ENCODE assay signal across 16 mouse cellular contexts in genomic region chr7:28957286-28957685, GRCm38 (mm10). TPM values are rescaled to one million over a fixed set of nuclear protein-coding genes. Genes with fewer than 3 reads are reported as not detected.
DNase-seq lines count a peak whose midpoint lies in the region; ATAC-seq and TF ChIP-seq lines count a peak whose summit lies in the region.
"Had no signal": no experiment of that assay in that cellular context is flagged by ENCODE, and none has a peak within 500 bp of the region (broad histone marks: within the 10 kb centered on the region; RNA-seq: fewer than 3 reads in every experiment).

No protein-coding gene starts in this region.

- H3K4me3 ChIP-seq in heart, embryonic 11.5 days (ENCODE audit: low read depth, low read length), result peak overlapping the region; percentile 16; the same call in 1 of the 2 replicates
- no peak overlapping the region for H3K4me3 ChIP-seq in liver, embryonic 11.5 days (ENCODE audit: low read depth, low read length)
- H3K4me3 ChIP-seq in intestine, postnatal 0 days (ENCODE audit: low read depth, low read length), result no peak overlapping the region
- peak overlapping the region; percentile 56 for H3K4me3 ChIP-seq in myocyte
- H3K4me3 ChIP-seq: erythroblast, embryonic 14.5 days; kidney, embryonic 15.5 days had no signal

- ATAC-seq in heart, embryonic 11.5 days (replicated peaks; ENCODE audit: insufficient number of reproducible peaks, low FRiP score, low TSS enrichment), result no peak
- ATAC-seq in liver, embryonic 11.5 days (replicated peaks; ENCODE audit: low FRiP score), result no peak
- ATAC-seq in intestine, postnatal 0 days, result no peak
- ATAC-seq: forebrain, postnatal 0 days had no signal

- H3K4me1 ChIP-seq in heart, embryonic 11.5 days (ENCODE audit: control insufficient read depth, insufficient read depth, low read length), result peaks cover 60% of the 10 kb centered on the region
- peaks cover 82% of the 10 kb centered on the region for H3K4me1 ChIP-seq in liver, embryonic 11.5 days (replicated peaks; ENCODE audit: control insufficient read depth, insufficient read depth, low read length)
- peaks cover 30% of the 10 kb centered on the region for H3K4me1 ChIP-seq in intestine, postnatal 0 days (replicated peaks; ENCODE audit: control insufficient read depth, insufficient read depth, low read length)

- H3K9me3 ChIP-seq in heart, embryonic 11.5 days (replicated peaks; ENCODE audit: control insufficient read depth, low read length), result no peaks in the 10 kb centered on the region
- no peaks in the 10 kb centered on the region for H3K9me3 ChIP-seq in liver, embryonic 11.5 days (ENCODE audit: control insufficient read depth, low read length)
- no peaks in the 10 kb centered on the region for H3K9me3 ChIP-seq in intestine, postnatal 0 days (ENCODE audit: control insufficient read depth)
- H3K9me3 ChIP-seq: G1E; kidney, embryonic 15.5 days had no signal

- DNase-seq in heart, postnatal 36 days, result no peak
- peak; percentile 16 for DNase-seq in liver
- no peak for DNase-seq in liver, embryonic 11.5 days (ENCODE audit: low spot score)
- no peak for DNase-seq in cerebellum, postnatal 36 days
- DNase-seq in ovary, adult 18-20 months (ENCODE audit: low spot score), result no peak
- DNase-seq: cerebellum, adult 18-20 months; forebrain, postnatal 0 days; gastrocnemius, postnatal 25 days; thymus, adult 2 months had no signal

- intact Hi-C loops in heart, postnatal 36 days (cut with DNase I), result no loop called here

- no peak for TF ChIP-seq POLR2A in myocyte (IDR thresholded peaks at IDR 0.05; ENCODE audit: insufficient read length, low read depth)

- 65% methylated on average over 6 of the region's 6 CpGs for WGBS in heart, embryonic 11.5 days (ENCODE audit: insufficient replicate concordance)
- 81% methylated on average over 6 of the region's 6 CpGs for WGBS in liver, embryonic 11.5 days
- 50% methylated on average over 6 of the region's 6 CpGs for whole genome bisulfite sequencing in intestine, postnatal 0 days

- peak overlapping the region; percentile 37; the same call in 1 of the 2 replicates for H3K27ac ChIP-seq in heart, embryonic 11.5 days (ENCODE audit: low read depth, low read length)
- H3K27ac ChIP-seq in liver, embryonic 11.5 days (ENCODE audit: low read depth, low read length), result no peak overlapping the region
- H3K27ac ChIP-seq in intestine, postnatal 0 days (ENCODE audit: low read depth, low read length), result peak overlapping the region; percentile 21
- H3K27ac ChIP-seq: hindbrain, embryonic 14.5 days; kidney, embryonic 15.5 days had no signal

- H3K36me3 ChIP-seq in heart, embryonic 11.5 days (ENCODE audit: control insufficient read depth, insufficient read depth, low read length), result no peaks in the 10 kb centered on the region; the same call in 1 of the 2 replicates
- peaks cover 6% of the 10 kb centered on the region; the same call in 1 of the 2 replicates for H3K36me3 ChIP-seq in liver, embryonic 11.5 days (ENCODE audit: control insufficient read depth, insufficient read depth, low read length)
- no peaks in the 10 kb centered on the region; the same call in 1 of the 2 replicates for H3K36me3 ChIP-seq in intestine, postnatal 0 days (ENCODE audit: control insufficient read depth, insufficient read depth)
- H3K36me3 ChIP-seq in myocyte (ENCODE audit: control insufficient read depth, insufficient read depth), result no peaks in the 10 kb centered on the region

- no peaks in the 10 kb centered on the region for H3K27me3 ChIP-seq in heart, embryonic 11.5 days (ENCODE audit: control insufficient read depth, insufficient read depth, low read length)
- H3K27me3 ChIP-seq in liver, embryonic 11.5 days (replicated peaks; ENCODE audit: control insufficient read depth, insufficient read depth, low read length), result no peaks in the 10 kb centered on the region
- no peaks in the 10 kb centered on the region for H3K27me3 ChIP-seq in intestine, postnatal 0 days (replicated peaks; ENCODE audit: control insufficient read depth, insufficient read depth, low read length)
- H3K27me3 ChIP-seq in myocyte (ENCODE audit: control insufficient read depth, insufficient read depth, insufficient read length), result no peaks in the 10 kb centered on the region
- H3K27me3 ChIP-seq: kidney, embryonic 15.5 days had no signal

- H3K79me2 ChIP-seq in myocyte (ENCODE audit: control insufficient read depth, insufficient read depth), result peaks cover 86% of the 10 kb centered on the region

- H3K9ac ChIP-seq in heart, embryonic 11.5 days (ENCODE audit: low read depth, low read length), result no peak overlapping the region
- H3K9ac ChIP-seq in liver, embryonic 11.5 days (ENCODE audit: low read depth, low read length), result no peak overlapping the region
- no peak overlapping the region for H3K9ac ChIP-seq in intestine, postnatal 0 days (ENCODE audit: low read depth, low read length)
- H3K9ac ChIP-seq: forebrain, postnatal 0 days; hindbrain, embryonic 14.5 days; kidney, embryonic 15.5 days had no signal

- H3K4me2 ChIP-seq in heart, embryonic 11.5 days, result peak overlapping the region; percentile 23; the same call in 1 of the 2 replicates
- no peak overlapping the region for H3K4me2 ChIP-seq in liver, embryonic 11.5 days
- H3K4me2 ChIP-seq in intestine, postnatal 0 days (replicated peaks; ENCODE audit: low read depth), result peak overlapping the region; percentile 70
- peak overlapping the region; percentile 83 for H3K4me2 ChIP-seq in myocyte (ENCODE audit: low read depth)
- H3K4me2 ChIP-seq: hindbrain, embryonic 14.5 days; kidney, embryonic 15.5 days had no signal

- no peak for TF ChIP-seq CTCF in intestine, postnatal 0 days (IDR thresholded peaks at IDR 0.05; ENCODE audit: low read depth)

- no peak overlapping the region for H3ac ChIP-seq in myocyte (ENCODE audit: control insufficient read depth, insufficient read length)

TF ChIP-seq in myocyte, 11 proteins besides CTCF, POLR2A, EP300 and RAD21:
- TF ChIP-seq MAX (IDR thresholded peaks at IDR 0.05; ENCODE audit: low read depth) (no peak), TCF3 (IDR thresholded peaks at IDR 0.05; ENCODE audit: insufficient read length, low read depth) (no peak), MYOD1 (IDR thresholded peaks at IDR 0.05; ENCODE audit: control insufficient read depth in 1 of 3, insufficient read length in 2 of 3, low read depth in 2 of 3) (no peak), E2F4 (IDR thresholded peaks at IDR 0.05; ENCODE audit: insufficient read depth) (no peak), TCF12 (IDR thresholded peaks at IDR 0.05; ENCODE audit: insufficient read depth, poor library complexity, severe bottlenecking) (no peak), MYOG (IDR thresholded peaks at IDR 0.05; ENCODE audit: control insufficient read depth in 1 of 3, insufficient read depth in 1 of 3, insufficient read length in 2 of 3, low read depth in 2 of 3) (no peak), POLR2AphosphoS2 (IDR thresholded peaks at IDR 0.05; ENCODE audit: insufficient read length, low read depth) (no peak), CEBPB (IDR thresholded peaks at IDR 0.05; ENCODE audit: insufficient read depth, poor library complexity, severe bottlenecking) (no peak), SRF (IDR thresholded peaks at IDR 0.05; ENCODE audit: control insufficient read depth, insufficient read length, low read depth) (no peak), USF1 (IDR thresholded peaks at IDR 0.05; ENCODE audit: low read depth) (no peak), REST (IDR thresholded peaks at IDR 0.05; ENCODE audit: insufficient read depth, insufficient read length) (no peak)
TF ChIP-seq in myocyte: peak in this region for 0.

RNA-seq across cellular contexts. Expression of gene Actn4, which starts 4.9 kb away (rescaled TPM):
- polyA plus RNA-seq in heart, embryonic 11.5 days (2014; fragmentation: Nextera tagmentation; extraction: Ambion mirVana), result 227 and 262 TPM in 2 replicates
- 10 to 100 TPM; 69.4 to 81.8 TPM for total RNA-seq in heart, postnatal 36 days (2021)
- 191 and 209 TPM in 2 replicates for polyA plus RNA-seq in liver, embryonic 11.5 days (2014; fragmentation: Nextera tagmentation; extraction: Ambion mirVana)
- polyA plus RNA-seq in intestine, postnatal 0 days (2015; fragmentation: Nextera tagmentation; extraction: Ambion mirVana), result 293 and 319 TPM in 2 replicates
- polyA plus RNA-seq in myocyte (2012; fragmentation: generic; extraction: Trizol), result 270 TPM

RNA-seq across cellular contexts. Expression of gene Eif3k, which starts 24.4 kb away (rescaled TPM):
- 278 and 286 TPM in 2 replicates for polyA plus RNA-seq in heart, embryonic 11.5 days (2014; fragmentation: Nextera tagmentation; extraction: Ambion mirVana)
- total RNA-seq in heart, postnatal 36 days (2021), result 100 to 1,000 TPM; 159 to 163 TPM
- 421 and 425 TPM in 2 replicates for polyA plus RNA-seq in liver, embryonic 11.5 days (2014; fragmentation: Nextera tagmentation; extraction: Ambion mirVana)
- polyA plus RNA-seq in intestine, postnatal 0 days (2015; fragmentation: Nextera tagmentation; extraction: Ambion mirVana), result 282 and 286 TPM in 2 replicates
- polyA plus RNA-seq in myocyte (2012; fragmentation: generic; extraction: Trizol), result 335 TPM

RNA-seq across cellular contexts. Expression of gene Map4k1, which starts 24.6 kb away (rescaled TPM):
- 6.8 and 6.9 TPM in 2 replicates for polyA plus RNA-seq in heart, embryonic 11.5 days (2014; fragmentation: Nextera tagmentation; extraction: Ambion mirVana)
- total RNA-seq in heart, postnatal 36 days (2021), result under 1 TPM; 0.61 to 0.81 TPM
- 50.7 and 53.2 TPM in 2 replicates for polyA plus RNA-seq in liver, embryonic 11.5 days (2014; fragmentation: Nextera tagmentation; extraction: Ambion mirVana)
- 1.5 and 1.6 TPM in 2 replicates for polyA plus RNA-seq in intestine, postnatal 0 days (2015; fragmentation: Nextera tagmentation; extraction: Ambion mirVana)
- 0.18 TPM for polyA plus RNA-seq in myocyte (2012; fragmentation: generic; extraction: Trizol)

Comparison
In these comparisons a context has a peak if more than half of its experiments do, and no peak if none do; other contexts are left out.
1. H3K4me3 ChIP-seq: peak in heart, embryonic 11.5 days (single experiment) and myocyte (single experiment); none in liver, embryonic 11.5 days (single experiment) and intestine, postnatal 0 days (single experiment).